Mouse (Mus musculus): ENCODE data around the gene Rprd2. TPM values are rescaled to one million over a fixed set of nuclear protein-coding genes. Genes with fewer than 3 reads are reported as not detected.

The Rprd2 gene
- total and polyA plus RNA-seq, 3 experiments = 12.1 to 47.7 (median 35.5) TPM

- TF ChIP-seq EP300 (IDR thresholded peaks at IDR 0.05; ENCODE audit: insufficient read depth, low read depth, low read length) = peak; percentile 33; the same call in 1 of the 2 replicates
- TF ChIP-seq POLR2A (IDR thresholded peaks at IDR 0.05; ENCODE audit: insufficient read depth, low read depth, low read length) = peak; percentile 94
- TF ChIP-seq CTCF (IDR thresholded peaks at IDR 0.05) = peak; percentile 32
- under 1% methylated on average over 56 of the region's 56 CpGs for WGBS
- DNase-seq = peak; percentile 97 to 98
- H3K79me2 ChIP-seq (replicated peaks; ENCODE audit: control insufficient read depth, insufficient read depth, low read length) = no peaks in the 10 kb centered on the region
- intact Hi-C loops (cut with DNase I) = no loop called here
- H3K4me1 ChIP-seq (ENCODE audit: control insufficient read depth, insufficient read depth, low read length) = peaks cover 1% of the 10 kb centered on the region; the same call in 1 of the 2 replicates
- H3K27ac ChIP-seq = peak within 1 kb of the TSS; percentile 80
- H3K4me3 ChIP-seq = peak within 1 kb of the TSS; percentile 84
- no peaks in the 10 kb centered on the region for H3K27me3 ChIP-seq (ENCODE audit: control insufficient read depth, insufficient read depth, low read length)
- H3K36me3 ChIP-seq (ENCODE audit: control insufficient read depth, insufficient read depth, low read length) = peaks cover 16% of the 10 kb centered on the region
- peak within 1 kb of the TSS; percentile 98 for H3K9ac ChIP-seq (ENCODE audit: low read depth, low read length)
Measured at GRCm38 (mm10) chr3:95855502-95856089, 36.9 kb upstream of the Rprd2 start, which contains the start of gene Prpf3. Gene Prpf3, minus strand, starts transcription at chr3:95855885.

GRCm38 (mm10) chr3:95851317-95851716 is 32.7 kb upstream of the Rprd2 start:
- H3K36me3 ChIP-seq (ENCODE audit: control insufficient read depth, insufficient read depth, low read length) = peaks cover 29% of the 10 kb centered on the region
- TF ChIP-seq EP300 (IDR thresholded peaks at IDR 0.05; ENCODE audit: insufficient read depth, low read depth, low read length) (no peak), CTCF (IDR thresholded peaks at IDR 0.05) (no peak), POLR2A (IDR thresholded peaks at IDR 0.05; ENCODE audit: insufficient read depth, low read depth, low read length) (no peak)
- WGBS = 81% methylated on average over 8 of the region's 8 CpGs

GRCm38 (mm10) chr3:95850611-95851010 is 31.9 kb upstream of the Rprd2 start:
- H3K27ac ChIP-seq = peak overlapping the region; percentile 69
- H3K4me1 ChIP-seq (ENCODE audit: control insufficient read depth, insufficient read depth, low read length) = peaks cover 1% of the 10 kb centered on the region; the same call in 1 of the 2 replicates
- DNase-seq = no peak
- H3K36me3 ChIP-seq (ENCODE audit: control insufficient read depth, insufficient read depth, low read length) = peaks cover 29% of the 10 kb centered on the region
- H3K4me3 ChIP-seq = no peak overlapping the region
- TF ChIP-seq POLR2A (IDR thresholded peaks at IDR 0.05; ENCODE audit: insufficient read depth, low read depth, low read length) (no peak), CTCF (IDR thresholded peaks at IDR 0.05) (no peak), EP300 (IDR thresholded peaks at IDR 0.05; ENCODE audit: insufficient read depth, low read depth, low read length) (no peak)
- intact Hi-C loops (cut with DNase I) = no loop called here
- no peak overlapping the region for H3K9ac ChIP-seq (ENCODE audit: low read depth, low read length)
- 32% methylated on average over 4 of the region's 4 CpGs for WGBS
- no peaks in the 10 kb centered on the region; the same call in 1 of the 2 replicates for H3K79me2 ChIP-seq (replicated peaks; ENCODE audit: control insufficient read depth, insufficient read depth, low read length)
- no peaks in the 10 kb centered on the region for H3K27me3 ChIP-seq (ENCODE audit: control insufficient read depth, insufficient read depth, low read length)

More at GRCm38 (mm10) chr3:95851317-95851716, 32.7 kb upstream of the Rprd2 start:
- H3K4me3 ChIP-seq = no peak overlapping the region
- H3K79me2 ChIP-seq (replicated peaks; ENCODE audit: control insufficient read depth, insufficient read depth, low read length) = no peaks in the 10 kb centered on the region; the same call in 1 of the 2 replicates
- H3K9ac ChIP-seq (ENCODE audit: low read depth, low read length) = no peak overlapping the region
- peaks cover 1% of the 10 kb centered on the region; the same call in 1 of the 2 replicates for H3K4me1 ChIP-seq (ENCODE audit: control insufficient read depth, insufficient read depth, low read length)
- peak overlapping the region; percentile 67; the same call in 1 of the 2 replicates for H3K27ac ChIP-seq
- DNase-seq = no peak
- intact Hi-C loops (cut with DNase I) = no loop called here
- H3K27me3 ChIP-seq (ENCODE audit: control insufficient read depth, insufficient read depth, low read length) = no peaks in the 10 kb centered on the region

GRCm38 (mm10) chr3:95842503-95843214 is 24.0 kb upstream of the Rprd2 start:
- TF ChIP-seq CTCF (IDR thresholded peaks at IDR 0.05) = peak; percentile 47
- no peak for TF ChIP-seq EP300 (IDR thresholded peaks at IDR 0.05; ENCODE audit: insufficient read depth, low read depth, low read length)
- TF ChIP-seq POLR2A (IDR thresholded peaks at IDR 0.05; ENCODE audit: insufficient read depth, low read depth, low read length) = no peak
- H3K27me3 ChIP-seq (ENCODE audit: control insufficient read depth, insufficient read depth, low read length) = no peaks in the 10 kb centered on the region
- H3K79me2 ChIP-seq (replicated peaks; ENCODE audit: control insufficient read depth, insufficient read depth, low read length) = no peaks in the 10 kb centered on the region
- H3K4me3 ChIP-seq = no peak overlapping the region
- no peaks in the 10 kb centered on the region for H3K4me1 ChIP-seq (ENCODE audit: control insufficient read depth, insufficient read depth, low read length)
- H3K27ac ChIP-seq = no peak overlapping the region
- intact Hi-C loops (cut with DNase I) = no loop called here
- no peak overlapping the region for H3K9ac ChIP-seq (ENCODE audit: low read depth, low read length)
- DNase-seq = no peak
- peaks cover 4% of the 10 kb centered on the region for H3K36me3 ChIP-seq (ENCODE audit: control insufficient read depth, insufficient read depth, low read length)
- 87% methylated on average over 3 of the region's 3 CpGs for WGBS

- Histone ChIP-seq H3K27ac (no peak overlapping the region), H3K9ac (ENCODE audit: low read depth, low read length) (no peak overlapping the region), H3K4me1 (ENCODE audit: control insufficient read depth, insufficient read depth, low read length) (no peaks in the 10 kb centered on the region), H3K27me3 (ENCODE audit: control insufficient read depth, insufficient read depth, low read length) (no peaks in the 10 kb centered on the region), H3K79me2 (replicated peaks; ENCODE audit: control insufficient read depth, insufficient read depth, low read length) (no peaks in the 10 kb centered on the region), H3K4me3 (no peak overlapping the region), H3K36me3 (ENCODE audit: control insufficient read depth, insufficient read depth, low read length) (peaks cover 4% of the 10 kb centered on the region)
- intact Hi-C loops (cut with DNase I) = no loop called here
- WGBS = 86% methylated on average over 2 of the region's 2 CpGs
- no peak for DNase-seq
- TF ChIP-seq POLR2A (IDR thresholded peaks at IDR 0.05; ENCODE audit: insufficient read depth, low read depth, low read length) (no peak), CTCF (IDR thresholded peaks at IDR 0.05) (no peak), EP300 (IDR thresholded peaks at IDR 0.05; ENCODE audit: insufficient read depth, low read depth, low read length) (no peak)
Measured at GRCm38 (mm10) chr3:95839250-95839649, 20.6 kb upstream of the Rprd2 start.

- intact Hi-C loops (cut with DNase I) = no loop called here
- Histone ChIP-seq H3K36me3 (ENCODE audit: control insufficient read depth, insufficient read depth, low read length) (peaks cover 7% of the 10 kb centered on the region), H3K27me3 (ENCODE audit: control insufficient read depth, insufficient read depth, low read length) (no peaks in the 10 kb centered on the region), H3K79me2 (replicated peaks; ENCODE audit: control insufficient read depth, insufficient read depth, low read length) (no peaks in the 10 kb centered on the region), H3K4me3 (no peak overlapping the region), H3K9ac (ENCODE audit: low read depth, low read length) (no peak overlapping the region), H3K4me1 (ENCODE audit: control insufficient read depth, insufficient read depth, low read length) (no peaks in the 10 kb centered on the region), H3K27ac (no peak overlapping the region)
- 99% methylated on average over 4 of the region's 4 CpGs for WGBS
- TF ChIP-seq POLR2A (IDR thresholded peaks at IDR 0.05; ENCODE audit: insufficient read depth, low read depth, low read length) = no peak
- TF ChIP-seq EP300 (IDR thresholded peaks at IDR 0.05; ENCODE audit: insufficient read depth, low read depth, low read length) = no peak
- TF ChIP-seq CTCF (IDR thresholded peaks at IDR 0.05) = no peak
- no peak for DNase-seq
Measured at GRCm38 (mm10) chr3:95829053-95829452, 10.4 kb upstream of the Rprd2 start.

Data from heart, adult 2 months (tissue).